Mouse (Mus musculus) kidney, adult 2 months (tissue): Measurements from ENCODE around the gene Sipa1. TPM values are rescaled to one million over a fixed set of nuclear protein-coding genes. Genes with fewer than 3 reads are reported as not detected.

Experiments used
- DNase-seq: peaks from one replicate; pipeline ENCODE4 v3.0.0; 2021
- H3K27ac ChIP-seq: fragments of 200-500 bp; 2 replicates; pipeline ENCODE4 v1.5.1; 2012; ENCODE audit warnings: low read depth, low read length, control low read depth, inconsistent platforms; ENCODE audit not compliant: insufficient read depth
- H3K27me3 ChIP-seq: fragments of 200-500 bp; replicated peaks from 2 replicates; pipeline ENCODE4 v1.6.1; 2012; ENCODE audit warnings: mild to moderate bottlenecking, moderate library complexity, low read length, inconsistent platforms; ENCODE audit not compliant: control insufficient read depth, insufficient read depth
- H3K36me3 ChIP-seq: fragments of 200-500 bp; 2 replicates; pipeline ENCODE4 v1.6.1; 2012; ENCODE audit warnings: mild to moderate bottlenecking, moderate library complexity, low read length, inconsistent platforms; ENCODE audit not compliant: control insufficient read depth, insufficient read depth
- H3K4me1 ChIP-seq: fragments of 200-500 bp; 2 replicates; pipeline ENCODE4 v1.6.1; 2011; ENCODE audit warnings: low read length; ENCODE audit not compliant: control insufficient read depth, insufficient read depth
- H3K4me3 ChIP-seq: fragments of 200-500 bp; 2 replicates; pipeline ENCODE4 v1.5.1; 2011; ENCODE audit warnings: mild to moderate bottlenecking, low read depth, low read length, control low read depth; ENCODE audit not compliant: insufficient read depth
- CTCF ChIP-seq: fragments of 200-500 bp; conservative IDR thresholded peaks from 2 replicates; pipeline ENCODE4 v1.5.1; 2011; ENCODE audit warnings: low read depth, mild to moderate bottlenecking, control low read depth, low read length, moderate library complexity, mixed read lengths; ENCODE audit not compliant: insufficient read depth, insufficient read length
- POLR2A ChIP-seq: fragments of 200-500 bp; IDR thresholded peaks from one replicate; pipeline ENCODE4 v1.6.1; 2011; ENCODE audit warnings: low read depth, low read length, control low read depth
- WGBS: fragments of 180-500 bp; shearing (Covaris S2); methylation state at CpG from one replicate; pipeline ENCODE4 v1.1.7; 2018; 5-methylcytosine and 5-hydroxymethylcytosine counted together
- polyA plus RNA-seq: library from polyadenylated mRNA; depleted of rRNA; stranded (reverse); fragments of >200 nt; gene quantifications from 2 replicates; pipeline ENCODE4 v1.2.3, GENCODE M21; 2012

The Sipa1 gene
- polyA plus RNA-seq, 1 experiment = 35.4 TPM

DNA sequence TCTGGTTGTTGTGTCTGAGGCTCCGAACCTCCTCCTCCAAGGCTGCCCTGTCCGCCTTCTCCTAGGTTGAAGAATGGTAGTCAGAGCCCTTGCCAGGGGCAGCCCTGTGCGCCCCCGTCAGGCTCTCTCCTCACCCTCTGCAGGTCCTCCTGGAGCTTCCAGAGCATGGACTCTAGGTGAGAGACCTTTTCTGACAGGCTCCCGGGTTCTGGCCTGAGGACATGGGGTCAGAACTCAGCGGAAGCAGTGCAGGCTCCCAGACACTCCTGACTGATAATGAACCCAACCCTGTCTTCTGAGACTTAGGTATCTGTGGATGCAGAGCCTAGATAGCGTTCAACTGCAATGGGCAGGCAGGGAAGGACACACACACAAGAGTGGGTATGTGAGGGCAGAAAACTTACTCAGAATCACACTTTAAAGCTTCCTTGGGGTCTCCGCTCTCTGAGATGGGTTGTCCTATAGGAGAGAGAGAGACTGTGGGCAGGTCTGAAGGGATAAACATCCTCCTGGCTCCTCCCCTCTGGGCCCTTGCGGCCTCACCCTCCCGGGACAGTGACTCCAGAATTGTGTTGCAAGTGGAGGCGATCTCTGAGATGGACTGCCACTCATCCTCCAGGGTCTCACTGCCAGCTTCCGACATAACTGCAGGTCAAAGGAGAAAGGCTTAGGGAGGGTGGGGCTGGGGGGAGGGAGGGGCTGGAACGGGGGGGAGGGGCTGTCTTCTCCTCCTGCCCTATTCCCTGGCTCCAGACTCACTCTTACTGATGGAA, 11.8 kb downstream of the Sipa1 start:
- WGBS = 81% methylated on average over 13 of the region's 13 CpGs

DNA sequence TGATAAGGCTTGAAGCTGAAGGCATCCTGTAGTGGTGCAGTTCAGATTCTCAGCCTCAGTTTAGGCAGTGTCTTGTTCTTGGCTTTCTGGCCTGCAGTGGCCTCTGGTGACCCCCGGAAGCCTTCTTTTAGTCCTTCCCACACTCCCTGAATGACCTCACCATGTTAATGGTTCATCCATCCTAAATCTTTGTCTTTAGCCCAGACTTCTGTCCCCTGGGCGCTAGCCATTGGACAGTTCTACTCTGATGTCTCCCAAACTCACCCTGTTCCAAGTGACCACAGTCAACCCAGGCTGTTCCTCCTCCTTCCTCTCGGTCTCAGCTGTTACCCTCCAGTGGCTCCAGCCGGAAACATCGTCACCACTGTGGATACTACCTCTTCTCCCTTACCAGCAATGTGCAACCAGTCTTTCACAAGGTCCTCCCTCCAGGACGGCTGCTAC, 14.2 kb downstream of the Sipa1 start:
- Histone ChIP-seq H3K27ac (peak overlapping the region; percentile 50), H3K4me3 (0 out of 2 replicates have a peak overlapping the region, but pooled peaks have one; percentile 19), H3K27me3 (no peaks in the 10 kb centered on the region), H3K4me1 (peaks cover 10% of the 10 kb centered on the region; the same call in 1 of the 2 replicates), H3K36me3 (0 out of 2 replicates have a peak, but pooled peaks cover 3% of the 10 kb centered on the region)
- peak; percentile 73 for DNase-seq
- WGBS = 20% methylated on average over 6 of the region's 6 CpGs
- TF ChIP-seq CTCF (no peak), POLR2A (no peak)

More for the DNA sequence above, 11.8 kb downstream of the Sipa1 start:
- no peaks in the 10 kb centered on the region for H3K27me3 ChIP-seq
- H3K4me1 ChIP-seq = peaks cover 10% of the 10 kb centered on the region; the same call in 1 of the 2 replicates
- no peak overlapping the region for H3K27ac ChIP-seq
- DNase-seq = no peak
- TF ChIP-seq POLR2A (no peak), CTCF (no peak)
- no peak overlapping the region for H3K4me3 ChIP-seq
- H3K36me3 ChIP-seq = 0 out of 2 replicates have a peak, but pooled peaks cover 2% of the 10 kb centered on the region

DNA sequence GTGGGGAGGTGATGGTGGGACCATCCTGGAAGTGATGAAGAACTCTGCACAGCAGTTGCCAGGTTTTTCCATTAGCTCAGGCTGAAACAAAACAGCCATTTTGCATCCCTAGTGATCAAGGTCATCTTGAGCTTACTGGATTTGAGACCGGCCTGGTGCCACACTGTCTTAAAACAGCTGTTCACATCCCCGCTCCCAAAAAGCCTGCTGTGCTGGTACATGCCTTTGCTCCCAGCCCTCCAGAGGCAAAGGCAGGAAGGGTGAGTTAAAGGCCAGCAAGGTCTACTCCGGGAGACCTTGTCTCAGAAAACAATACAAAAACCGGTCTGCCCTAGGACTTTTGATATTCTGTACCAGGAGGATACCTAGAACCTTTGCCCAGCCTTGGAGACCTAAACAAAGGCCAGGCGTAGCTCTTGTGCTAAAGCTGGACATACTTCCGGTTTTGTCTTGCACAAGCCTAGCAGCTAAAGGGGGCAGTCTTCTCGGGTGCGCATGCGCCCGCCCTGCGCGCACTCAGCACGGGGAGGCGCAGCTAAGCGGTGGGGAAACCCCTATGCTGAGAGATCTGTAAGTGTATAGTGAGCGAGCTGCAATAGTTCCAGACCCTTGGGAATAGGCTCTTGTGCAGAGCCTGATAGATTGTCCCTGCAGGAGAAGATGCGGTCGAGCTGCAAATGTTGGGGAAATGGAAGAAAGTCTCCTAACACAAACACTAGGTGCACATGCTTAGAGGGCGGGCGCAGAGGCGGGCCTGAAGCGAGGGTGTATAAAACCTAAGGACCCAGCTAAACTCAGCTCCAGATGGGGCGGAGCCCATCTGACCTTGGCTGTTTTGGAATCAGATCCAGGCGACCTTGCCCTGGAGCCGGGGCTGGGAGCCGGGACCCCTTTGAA, 14.9 kb downstream of the Sipa1 start:
- peak overlapping the region; percentile 50 for H3K27ac ChIP-seq
- peaks cover 10% of the 10 kb centered on the region; the same call in 1 of the 2 replicates for H3K4me1 ChIP-seq
- no peaks in the 10 kb centered on the region for H3K27me3 ChIP-seq
- peak overlapping the region; percentile 19; the same call in 1 of the 2 replicates for H3K4me3 ChIP-seq
- WGBS = 9% methylated on average over 26 of the region's 26 CpGs
- 0 out of 2 replicates have a peak, but pooled peaks cover 3% of the 10 kb centered on the region for H3K36me3 ChIP-seq
- DNase-seq = peak; percentile 86
- TF ChIP-seq CTCF = no peak
- TF ChIP-seq POLR2A = no peak

DNA sequence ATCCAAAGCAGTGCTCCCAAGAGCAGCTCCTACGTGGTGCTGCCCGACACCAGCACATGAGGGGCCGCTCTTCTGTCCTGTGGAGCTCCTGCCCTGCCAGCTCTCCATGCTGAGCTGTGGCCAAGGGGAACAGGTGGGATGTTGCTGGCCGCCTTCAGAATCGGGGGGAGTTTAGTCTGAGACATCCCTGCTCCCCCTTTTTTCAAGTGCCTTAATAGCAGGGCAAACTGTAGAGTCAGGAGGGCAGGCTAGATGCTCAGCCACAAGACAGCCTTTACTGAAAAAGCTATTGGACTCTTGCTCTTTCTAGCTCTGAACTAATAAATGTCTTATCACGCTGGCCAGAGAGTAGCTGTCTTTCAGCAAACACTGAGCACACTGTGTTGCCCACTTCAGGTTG, 15.7 kb downstream of the Sipa1 start:
- Histone ChIP-seq H3K4me3 (no peak overlapping the region), H3K27ac (0 out of 2 replicates have a peak overlapping the region, but pooled peaks have one; percentile 37), H3K36me3 (peaks cover 4% of the 10 kb centered on the region; the same call in 1 of the 2 replicates), H3K27me3 (no peaks in the 10 kb centered on the region), H3K4me1 (peaks cover 10% of the 10 kb centered on the region; the same call in 1 of the 2 replicates)
- no peak for DNase-seq
- TF ChIP-seq POLR2A (no peak), CTCF (no peak)
- 93% methylated on average over 6 of the region's 6 CpGs for WGBS

DNA sequence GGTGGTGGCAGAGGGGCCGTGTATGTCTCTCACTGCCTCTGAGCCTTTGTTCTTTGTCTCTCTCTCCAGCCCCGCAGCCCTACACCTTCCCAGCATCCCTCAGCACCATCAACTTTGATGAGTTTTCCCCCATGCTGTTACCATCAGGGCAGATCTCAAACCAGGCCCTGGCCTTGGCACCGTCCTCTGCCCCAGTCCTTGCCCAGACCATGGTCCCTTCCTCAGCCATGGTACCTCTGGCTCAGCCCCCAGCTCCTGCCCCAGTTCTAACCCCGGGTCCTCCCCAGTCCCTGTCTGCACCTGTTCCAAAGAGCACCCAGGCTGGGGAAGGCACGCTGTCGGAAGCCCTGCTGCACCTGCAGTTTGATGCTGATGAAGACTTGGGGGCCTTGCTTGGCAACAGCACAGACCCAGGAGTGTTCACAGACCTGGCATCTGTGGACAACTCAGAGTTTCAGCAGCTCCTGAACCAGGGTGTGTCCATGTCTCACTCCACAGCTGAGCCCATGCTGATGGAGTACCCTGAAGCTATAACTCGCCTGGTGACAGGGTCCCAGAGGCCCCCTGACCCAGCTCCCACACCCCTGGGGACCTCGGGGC, 16.7 kb downstream of the Sipa1 start:
- DNase-seq = no peak
- peaks cover 6% of the 10 kb centered on the region; the same call in 1 of the 2 replicates for H3K36me3 ChIP-seq

DNA sequence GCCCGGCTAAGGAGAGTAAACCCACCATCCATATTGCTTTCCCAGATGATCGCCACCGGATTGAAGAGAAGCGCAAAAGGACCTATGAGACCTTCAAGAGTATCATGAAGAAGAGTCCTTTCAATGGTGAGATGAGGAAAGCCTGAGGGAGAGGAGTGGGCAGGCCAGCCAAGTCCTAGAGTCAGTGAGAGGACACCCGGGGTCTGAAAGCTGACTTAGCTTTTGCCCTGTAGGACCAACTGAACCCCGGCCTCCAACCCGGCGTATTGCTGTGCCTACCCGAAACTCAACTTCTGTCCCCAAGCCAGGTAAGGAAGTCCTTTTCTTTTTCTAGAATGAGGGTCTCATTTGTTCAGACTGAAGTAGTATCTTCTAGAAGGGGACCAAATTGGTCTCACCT, 18.2 kb downstream of the Sipa1 start:
- no peaks in the 10 kb centered on the region for H3K27me3 ChIP-seq
- DNase-seq = no peak
- peaks cover 6% of the 10 kb centered on the region; the same call in 1 of the 2 replicates for H3K36me3 ChIP-seq
- H3K27ac ChIP-seq = no peak overlapping the region
- TF ChIP-seq POLR2A = no peak
- no peak for TF ChIP-seq CTCF
- no peak overlapping the region for H3K4me3 ChIP-seq
- 98% methylated on average over 9 of the region's 9 CpGs for WGBS
- H3K4me1 ChIP-seq = peaks cover 10% of the 10 kb centered on the region; the same call in 1 of the 2 replicates

More for the DNA sequence above, 16.7 kb downstream of the Sipa1 start:
- H3K27me3 ChIP-seq = no peaks in the 10 kb centered on the region
- H3K27ac ChIP-seq = no peak overlapping the region
- 90% methylated on average over 8 of the region's 8 CpGs for WGBS
- peaks cover 10% of the 10 kb centered on the region; the same call in 1 of the 2 replicates for H3K4me1 ChIP-seq
- no peak for TF ChIP-seq CTCF
- TF ChIP-seq POLR2A = no peak
- no peak overlapping the region for H3K4me3 ChIP-seq
